Mouse (Mus musculus): ENCODE data around the gene Pced1b. TPM values are rescaled to one million over a fixed set of nuclear protein-coding genes. Genes with fewer than 3 reads are reported as not detected.

Gene Pced1b
- polyA plus RNA-seq, 1 experiment, result 5.6 TPM

DNA sequence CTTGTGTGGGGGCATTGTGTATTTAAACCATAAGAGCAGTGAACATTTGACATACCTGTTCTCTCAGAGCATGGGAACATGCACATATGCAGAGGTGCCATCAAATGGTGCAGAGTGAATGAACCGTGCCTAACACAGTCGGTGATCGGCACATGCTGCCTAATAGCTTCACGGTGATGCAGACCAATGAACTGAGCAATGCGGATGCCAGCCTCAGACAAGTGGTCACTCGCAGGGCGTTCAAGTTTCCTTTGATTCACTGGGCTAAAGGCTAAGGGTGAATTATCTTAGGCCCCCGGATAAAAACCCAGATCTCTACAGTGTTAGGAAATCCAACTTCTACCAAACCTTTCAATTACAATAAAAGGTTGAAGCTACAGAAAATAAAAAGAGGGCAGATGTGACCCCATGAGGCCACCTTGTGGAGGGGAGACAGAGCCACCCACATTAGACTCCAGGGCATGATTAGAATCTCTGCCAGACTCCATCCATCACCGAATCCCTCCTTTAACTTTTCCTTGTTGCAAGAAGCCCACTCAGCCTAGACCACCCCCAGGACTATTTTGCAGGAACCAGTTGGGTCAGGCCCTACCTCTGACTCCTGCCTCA lies 31.5 kb downstream of the Pced1b start:
- no peaks in the 10 kb centered on the region for H3K27me3 ChIP-seq (ENCODE audit: control insufficient read depth, insufficient read depth, low read length)
- 93% methylated on average over 9 of the region's 9 CpGs for WGBS
- H3K4me3 ChIP-seq (ENCODE audit: low read depth, low read length), result no peak overlapping the region
- TF ChIP-seq POLR2A (IDR thresholded peaks at IDR 0.05; ENCODE audit: low read depth, low read length), result no peak
- no peak for TF ChIP-seq CTCF (IDR thresholded peaks at IDR 0.05; ENCODE audit: extremely low read depth, insufficient read length, insufficient replicate concordance, low read depth, low read length)
- no peak overlapping the region for H3K27ac ChIP-seq (ENCODE audit: insufficient read depth, low read depth, low read length)
- H3K4me1 ChIP-seq (ENCODE audit: control insufficient read depth, insufficient read depth, insufficient read length, low read length), result peaks cover 3% of the 10 kb centered on the region; the same call in 1 of the 2 replicates
- H3K36me3 ChIP-seq (ENCODE audit: control insufficient read depth, insufficient read depth, low read length), result no peaks in the 10 kb centered on the region

DNA sequence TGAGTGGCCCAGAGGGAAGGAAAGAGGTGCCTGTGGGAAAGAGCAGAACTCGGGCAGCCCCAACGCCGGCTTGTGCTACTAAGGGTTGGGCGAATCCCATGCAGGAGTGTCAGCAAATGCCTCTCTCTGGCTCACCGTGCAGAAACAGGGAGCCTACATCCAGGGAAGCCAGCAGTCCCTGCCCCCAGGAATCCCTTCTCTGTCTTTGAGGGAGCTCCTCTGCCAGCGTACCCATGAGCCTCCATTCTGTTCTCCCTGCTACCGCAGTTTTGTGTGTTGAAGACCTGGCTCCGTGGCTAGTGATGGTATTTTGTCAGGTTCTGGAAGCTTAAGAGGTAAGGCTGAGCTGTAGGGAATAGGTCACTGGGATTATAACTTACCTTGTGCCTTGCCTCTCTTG lies 33.2 kb downstream of the Pced1b start:
- Histone ChIP-seq H3K36me3 (ENCODE audit: control insufficient read depth, insufficient read depth, low read length) (no peaks in the 10 kb centered on the region), H3K4me3 (ENCODE audit: low read depth, low read length) (no peak overlapping the region), H3K27me3 (ENCODE audit: control insufficient read depth, insufficient read depth, low read length) (no peaks in the 10 kb centered on the region), H3K27ac (ENCODE audit: insufficient read depth, low read depth, low read length) (no peak overlapping the region), H3K4me1 (ENCODE audit: control insufficient read depth, insufficient read depth, insufficient read length, low read length) (peaks cover 3% of the 10 kb centered on the region; the same call in 1 of the 2 replicates)
- whole genome bisulfite sequencing, result 85% methylated on average over 8 of the region's 8 CpGs
- no peak for TF ChIP-seq POLR2A (IDR thresholded peaks at IDR 0.05; ENCODE audit: low read depth, low read length)
- TF ChIP-seq CTCF (IDR thresholded peaks at IDR 0.05; ENCODE audit: extremely low read depth, insufficient read length, insufficient replicate concordance, low read depth, low read length), result no peak

DNA sequence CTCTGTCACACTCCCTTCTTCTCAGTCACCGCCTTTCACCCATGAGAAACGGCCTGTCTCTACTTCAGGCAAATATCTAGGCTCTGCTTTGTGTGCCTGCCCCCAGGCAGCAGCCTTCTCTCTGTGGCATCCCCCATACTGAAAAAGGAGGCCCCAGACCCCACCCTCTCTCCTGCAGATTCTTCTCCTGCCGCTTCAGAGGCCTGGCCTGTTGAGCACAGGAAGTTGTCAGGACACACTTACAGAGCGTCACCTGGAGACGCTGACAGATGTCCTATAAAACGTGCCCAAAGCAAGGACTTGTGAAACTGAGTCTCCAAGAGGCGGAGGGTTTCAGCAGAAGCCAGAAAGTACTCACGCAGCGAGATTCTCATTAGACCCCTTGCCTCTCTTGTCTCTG lies 33.9 kb downstream of the Pced1b start:
- Histone ChIP-seq H3K27ac (ENCODE audit: insufficient read depth, low read depth, low read length) (no peak overlapping the region), H3K4me3 (ENCODE audit: low read depth, low read length) (no peak overlapping the region), H3K36me3 (ENCODE audit: control insufficient read depth, insufficient read depth, low read length) (no peaks in the 10 kb centered on the region), H3K27me3 (ENCODE audit: control insufficient read depth, insufficient read depth, low read length) (no peaks in the 10 kb centered on the region), H3K4me1 (ENCODE audit: control insufficient read depth, insufficient read depth, insufficient read length, low read length) (peaks cover 3% of the 10 kb centered on the region; the same call in 1 of the 2 replicates)
- TF ChIP-seq CTCF (IDR thresholded peaks at IDR 0.05; ENCODE audit: extremely low read depth, insufficient read length, insufficient replicate concordance, low read depth, low read length) (no peak), POLR2A (IDR thresholded peaks at IDR 0.05; ENCODE audit: low read depth, low read length) (no peak)
- WGBS, result 60% methylated on average over 9 of the region's 9 CpGs

DNA sequence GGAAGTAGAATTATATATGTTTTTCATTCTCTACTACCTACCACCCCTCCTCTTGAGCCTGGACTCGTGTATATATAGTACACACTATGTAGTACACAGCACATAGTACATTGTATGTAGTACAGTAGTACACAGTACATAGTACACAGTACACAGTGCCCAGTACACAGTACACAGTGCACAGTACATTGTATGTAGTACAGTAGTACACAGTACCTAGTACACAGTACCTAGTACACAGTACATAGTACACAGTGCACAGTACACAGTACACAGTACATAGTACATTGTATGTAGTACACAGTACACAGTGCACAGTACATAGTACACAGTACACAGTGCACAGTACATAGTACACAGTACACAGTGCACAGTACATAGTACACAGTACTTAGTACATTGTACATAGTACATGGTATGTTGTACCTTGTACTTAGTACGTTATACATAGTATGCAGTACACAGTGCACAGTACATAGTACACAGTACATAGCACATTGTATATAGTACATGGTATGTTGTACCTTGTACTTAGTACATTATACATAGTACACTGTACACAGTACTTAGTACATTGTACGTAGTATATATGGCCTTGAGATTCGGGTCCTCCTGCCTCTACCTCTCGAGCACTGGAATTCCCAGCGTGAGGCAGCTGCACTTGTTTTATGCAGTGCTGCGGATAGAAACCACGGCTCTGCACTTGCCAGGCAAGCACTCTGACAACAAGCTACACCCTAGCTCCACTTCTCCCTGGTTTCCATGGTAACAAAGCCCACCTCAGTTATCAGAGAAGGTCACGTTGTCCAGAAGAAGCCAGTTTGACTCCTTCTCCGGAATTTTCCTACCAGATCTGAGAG lies 35.0 kb downstream of the Pced1b start:
- Histone ChIP-seq H3K27me3 (ENCODE audit: control insufficient read depth, insufficient read depth, low read length) (no peaks in the 10 kb centered on the region), H3K27ac (ENCODE audit: insufficient read depth, low read depth, low read length) (no peak overlapping the region), H3K4me3 (ENCODE audit: low read depth, low read length) (no peak overlapping the region), H3K4me1 (ENCODE audit: control insufficient read depth, insufficient read depth, insufficient read length, low read length) (no peaks in the 10 kb centered on the region), H3K36me3 (ENCODE audit: control insufficient read depth, insufficient read depth, low read length) (no peaks in the 10 kb centered on the region)
- WGBS, result 50% methylated on average over 10 of the region's 10 CpGs
- TF ChIP-seq CTCF (IDR thresholded peaks at IDR 0.05; ENCODE audit: extremely low read depth, insufficient read length, insufficient replicate concordance, low read depth, low read length) (no peak), POLR2A (IDR thresholded peaks at IDR 0.05; ENCODE audit: low read depth, low read length) (no peak)

DNA sequence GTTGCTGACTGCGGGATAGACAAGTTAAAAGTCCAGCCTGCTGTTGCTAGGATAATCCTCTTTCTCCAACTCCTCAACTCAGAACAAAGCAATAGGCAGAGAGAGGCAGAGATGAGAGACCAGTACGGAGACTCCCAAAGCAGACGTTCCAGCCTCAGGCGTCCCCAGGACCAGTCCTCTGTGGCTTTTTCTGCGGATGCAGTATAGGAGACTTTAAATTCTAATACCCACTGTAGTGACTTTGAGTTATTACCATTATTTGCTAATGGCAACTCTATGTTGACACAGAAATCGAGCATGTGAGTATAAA lies 35.6 kb downstream of the Pced1b start:
- Histone ChIP-seq H3K36me3 (ENCODE audit: control insufficient read depth, insufficient read depth, low read length) (no peaks in the 10 kb centered on the region), H3K27me3 (ENCODE audit: control insufficient read depth, insufficient read depth, low read length) (no peaks in the 10 kb centered on the region), H3K27ac (ENCODE audit: insufficient read depth, low read depth, low read length) (no peak overlapping the region), H3K4me1 (ENCODE audit: control insufficient read depth, insufficient read depth, insufficient read length, low read length) (0 out of 2 replicates have a peak, but pooled peaks cover under 1% of the 10 kb centered on the region), H3K4me3 (ENCODE audit: low read depth, low read length) (no peak overlapping the region)
- WGBS, result 41% methylated on average over 6 of the region's 6 CpGs
- no peak for TF ChIP-seq CTCF (IDR thresholded peaks at IDR 0.05; ENCODE audit: extremely low read depth, insufficient read length, insufficient replicate concordance, low read depth, low read length)
- TF ChIP-seq POLR2A (IDR thresholded peaks at IDR 0.05; ENCODE audit: low read depth, low read length), result no peak

DNA sequence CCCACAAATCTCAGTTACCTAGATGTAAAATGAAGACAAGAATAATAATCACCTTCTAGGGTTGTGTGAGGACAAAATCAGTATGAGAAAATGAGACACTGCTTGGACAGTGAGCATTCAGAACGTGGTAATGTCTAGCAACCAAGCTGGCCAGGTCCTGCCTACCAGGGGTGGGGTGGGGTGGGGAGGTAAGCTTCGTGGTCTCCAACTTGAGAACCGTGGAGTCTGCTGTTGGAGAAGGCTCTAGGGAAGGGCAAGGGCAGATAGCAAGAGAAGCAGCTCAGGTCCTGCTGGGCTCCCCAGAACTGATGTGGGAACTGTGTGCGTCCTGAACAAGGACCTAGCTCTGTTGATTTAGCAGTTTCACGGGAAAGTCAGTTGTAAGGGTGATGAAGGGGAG lies 37.3 kb downstream of the Pced1b start:
- Histone ChIP-seq H3K27me3 (ENCODE audit: control insufficient read depth, insufficient read depth, low read length) (no peaks in the 10 kb centered on the region), H3K27ac (ENCODE audit: insufficient read depth, low read depth, low read length) (no peak overlapping the region), H3K4me3 (ENCODE audit: low read depth, low read length) (no peak overlapping the region), H3K4me1 (ENCODE audit: control insufficient read depth, insufficient read depth, insufficient read length, low read length) (0 out of 2 replicates have a peak, but pooled peaks cover 2% of the 10 kb centered on the region), H3K36me3 (ENCODE audit: control insufficient read depth, insufficient read depth, low read length) (no peaks in the 10 kb centered on the region)
- 67% methylated on average over 5 of the region's 5 CpGs for WGBS
- TF ChIP-seq CTCF (IDR thresholded peaks at IDR 0.05; ENCODE audit: extremely low read depth, insufficient read length, insufficient replicate concordance, low read depth, low read length) (no peak), POLR2A (IDR thresholded peaks at IDR 0.05; ENCODE audit: low read depth, low read length) (no peak)

DNA sequence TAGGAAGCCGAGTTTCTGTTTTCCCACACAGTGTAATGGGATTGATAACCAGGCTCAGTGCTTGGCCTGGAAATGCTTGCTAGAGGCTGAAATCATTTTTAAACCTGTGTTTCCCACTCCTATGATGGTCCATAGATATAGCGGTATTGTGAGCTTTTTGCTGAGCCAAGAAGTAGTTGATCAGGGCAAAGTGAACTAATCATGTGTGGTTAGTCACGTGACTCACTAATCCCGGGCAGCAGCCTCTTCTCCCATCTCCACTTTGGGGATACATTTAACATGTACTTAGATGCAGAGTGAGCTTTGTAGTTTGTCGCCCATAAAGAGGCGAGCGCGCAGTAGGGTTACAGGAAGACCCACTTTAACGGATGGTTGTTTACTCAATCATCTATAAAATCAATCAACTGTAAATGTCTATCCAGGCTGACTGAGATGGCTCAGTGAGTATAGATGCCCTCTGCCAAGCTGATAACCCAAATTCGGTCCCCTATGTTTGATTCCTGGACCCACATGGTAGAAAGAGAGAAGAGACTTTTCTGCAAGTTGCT lies 38.8 kb downstream of the Pced1b start:
- WGBS, result 85% methylated on average over 10 of the region's 10 CpGs
- TF ChIP-seq CTCF (IDR thresholded peaks at IDR 0.05; ENCODE audit: extremely low read depth, insufficient read length, insufficient replicate concordance, low read depth, low read length) (no peak), POLR2A (IDR thresholded peaks at IDR 0.05; ENCODE audit: low read depth, low read length) (no peak)
- Histone ChIP-seq H3K36me3 (ENCODE audit: control insufficient read depth, insufficient read depth, low read length) (no peaks in the 10 kb centered on the region), H3K27me3 (ENCODE audit: control insufficient read depth, insufficient read depth, low read length) (no peaks in the 10 kb centered on the region), H3K4me3 (ENCODE audit: low read depth, low read length) (no peak overlapping the region), H3K4me1 (ENCODE audit: control insufficient read depth, insufficient read depth, insufficient read length, low read length) (0 out of 2 replicates have a peak, but pooled peaks cover 2% of the 10 kb centered on the region), H3K27ac (ENCODE audit: insufficient read depth, low read depth, low read length) (no peak overlapping the region)

Measured in small intestine, adult 2 months (tissue).